Mouse (Mus musculus): ENCODE measurements at regions not wholly inside any gene's neighbourhood (a gene's known extent, or its start where the extent isn't known, plus 50 kb on each side); places are given as distances from the start of the nearest gene placed in this dataset.
A peak's percentile ranks its signal among the peaks of the same experiment; 100 is the strongest.

GRCm38 (mm10) chr19:16059026-16059425, 73.6 kb upstream of the Gnaq start:
- Histone ChIP-seq H3K4me3 (ENCODE audit: extremely low read depth, insufficient read depth, insufficient read length) (no peak overlapping the region), H3K27me3 (ENCODE audit: control insufficient read depth, insufficient read depth, low read length) (no peaks in the 10 kb centered on the region), H3K27ac (ENCODE audit: insufficient read depth, low read length) (no peak overlapping the region), H3K36me3 (ENCODE audit: control insufficient read depth, insufficient read depth, low read length) (no peaks in the 10 kb centered on the region), H3K4me1 (ENCODE audit: control insufficient read depth, insufficient read depth, insufficient read length) (no peaks in the 10 kb centered on the region)
- TF ChIP-seq CTCF (IDR thresholded peaks at IDR 0.05; ENCODE audit: extremely low read depth, insufficient read depth, insufficient read length, insufficient replicate concordance) (no peak), POLR2A (IDR thresholded peaks at IDR 0.05; ENCODE audit: low read depth, low read length) (no peak)
- WGBS, result 93% methylated on average over 4 of the region's 4 CpGs
- DNase-seq (ENCODE audit: low read depth in 1 of 2, low spot score in 2 of 2), result no peak

- no peak for DNase-seq (ENCODE audit: low read depth in 1 of 2, low spot score in 2 of 2)
- Histone ChIP-seq H3K4me1 (ENCODE audit: control insufficient read depth, insufficient read depth, insufficient read length) (no peaks in the 10 kb centered on the region), H3K27me3 (ENCODE audit: control insufficient read depth, insufficient read depth, low read length) (no peaks in the 10 kb centered on the region), H3K27ac (ENCODE audit: insufficient read depth, low read length) (no peak overlapping the region), H3K4me3 (ENCODE audit: extremely low read depth, insufficient read depth, insufficient read length) (peak overlapping the region; percentile 52), H3K36me3 (ENCODE audit: control insufficient read depth, insufficient read depth, low read length) (no peaks in the 10 kb centered on the region)
- 31% methylated on average over 18 of the region's 18 CpGs for WGBS
- no peak for TF ChIP-seq POLR2A (IDR thresholded peaks at IDR 0.05; ENCODE audit: low read depth, low read length)
- TF ChIP-seq CTCF (IDR thresholded peaks at IDR 0.05; ENCODE audit: extremely low read depth, insufficient read depth, insufficient read length, insufficient replicate concordance), result no peak
Measured at GRCm38 (mm10) chr19:16050220-16051055, 65.6 kb upstream of the Cep78 start.

- no peaks in the 10 kb centered on the region for H3K27me3 ChIP-seq (ENCODE audit: control insufficient read depth, insufficient read depth, low read length)
- no peaks in the 10 kb centered on the region for H3K36me3 ChIP-seq (ENCODE audit: control insufficient read depth, insufficient read depth, low read length)
- DNase-seq (ENCODE audit: low read depth in 1 of 2, low spot score in 2 of 2), result no peak
- WGBS, result 26% methylated on average over 3 of the region's 3 CpGs
- TF ChIP-seq CTCF (IDR thresholded peaks at IDR 0.05; ENCODE audit: extremely low read depth, insufficient read depth, insufficient read length, insufficient replicate concordance), result no peak
- no peak for TF ChIP-seq POLR2A (IDR thresholded peaks at IDR 0.05; ENCODE audit: low read depth, low read length)
- no peak overlapping the region for H3K27ac ChIP-seq (ENCODE audit: insufficient read depth, low read length)
- no peaks in the 10 kb centered on the region for H3K4me1 ChIP-seq (ENCODE audit: control insufficient read depth, insufficient read depth, insufficient read length)
- H3K4me3 ChIP-seq (ENCODE audit: extremely low read depth, insufficient read depth, insufficient read length), result peak overlapping the region; percentile 19; the same call in 1 of the 2 replicates
Measured at GRCm38 (mm10) chr19:16049646-16050045, 64.9 kb upstream of the Cep78 start.

- TF ChIP-seq POLR2A (IDR thresholded peaks at IDR 0.05; ENCODE audit: low read depth, low read length), result no peak
- 71% methylated on average over 7 of the region's 7 CpGs for WGBS
- Histone ChIP-seq H3K4me3 (ENCODE audit: extremely low read depth, insufficient read depth, insufficient read length) (no peak overlapping the region), H3K27ac (ENCODE audit: insufficient read depth, low read length) (no peak overlapping the region), H3K36me3 (ENCODE audit: control insufficient read depth, insufficient read depth, low read length) (no peaks in the 10 kb centered on the region), H3K27me3 (ENCODE audit: control insufficient read depth, insufficient read depth, low read length) (no peaks in the 10 kb centered on the region), H3K4me1 (ENCODE audit: control insufficient read depth, insufficient read depth, insufficient read length) (no peaks in the 10 kb centered on the region)
- no peak for DNase-seq (ENCODE audit: low read depth in 1 of 2, low spot score in 2 of 2)
Measured at GRCm38 (mm10) chr19:16046977-16047376, 62.2 kb upstream of the Cep78 start.

- H3K4me1 ChIP-seq (ENCODE audit: control insufficient read depth, insufficient read depth, insufficient read length), result no peaks in the 10 kb centered on the region
- no peaks in the 10 kb centered on the region for H3K36me3 ChIP-seq (ENCODE audit: control insufficient read depth, insufficient read depth, low read length)
- no peak for TF ChIP-seq CTCF (IDR thresholded peaks at IDR 0.05; ENCODE audit: extremely low read depth, insufficient read depth, insufficient read length, insufficient replicate concordance)
- TF ChIP-seq POLR2A (IDR thresholded peaks at IDR 0.05; ENCODE audit: low read depth, low read length), result no peak
- no peak overlapping the region for H3K4me3 ChIP-seq (ENCODE audit: extremely low read depth, insufficient read depth, insufficient read length)
- no peaks in the 10 kb centered on the region for H3K27me3 ChIP-seq (ENCODE audit: control insufficient read depth, insufficient read depth, low read length)
- no peak overlapping the region for H3K27ac ChIP-seq (ENCODE audit: insufficient read depth, low read length)
- DNase-seq (ENCODE audit: low read depth in 1 of 2, low spot score in 2 of 2), result no peak
- 87% methylated on average over 3 of the region's 3 CpGs for WGBS
Measured at GRCm38 (mm10) chr19:16045261-16045660, 60.5 kb upstream of the Cep78 start.

- H3K4me3 ChIP-seq (ENCODE audit: extremely low read depth, insufficient read depth, insufficient read length), result no peak overlapping the region
- WGBS, result 67% methylated on average over 5 of the region's 5 CpGs
- no peak for DNase-seq (ENCODE audit: low read depth in 1 of 2, low spot score in 2 of 2)
- no peak for TF ChIP-seq CTCF (IDR thresholded peaks at IDR 0.05; ENCODE audit: extremely low read depth, insufficient read depth, insufficient read length, insufficient replicate concordance)
- no peak for TF ChIP-seq POLR2A (IDR thresholded peaks at IDR 0.05; ENCODE audit: low read depth, low read length)
- no peaks in the 10 kb centered on the region for H3K36me3 ChIP-seq (ENCODE audit: control insufficient read depth, insufficient read depth, low read length)
- no peaks in the 10 kb centered on the region for H3K27me3 ChIP-seq (ENCODE audit: control insufficient read depth, insufficient read depth, low read length)
- no peaks in the 10 kb centered on the region for H3K4me1 ChIP-seq (ENCODE audit: control insufficient read depth, insufficient read depth, insufficient read length)
- no peak overlapping the region for H3K27ac ChIP-seq (ENCODE audit: insufficient read depth, low read length)
Measured at GRCm38 (mm10) chr19:16044169-16044568, 59.4 kb upstream of the Cep78 start.

- DNase-seq (ENCODE audit: low read depth in 1 of 2, low spot score in 2 of 2), result no peak
- WGBS, result 75% methylated on average over 7 of the region's 7 CpGs
- Histone ChIP-seq H3K27ac (ENCODE audit: insufficient read depth, low read length) (no peak overlapping the region), H3K4me3 (ENCODE audit: extremely low read depth, insufficient read depth, insufficient read length) (no peak overlapping the region), H3K36me3 (ENCODE audit: control insufficient read depth, insufficient read depth, low read length) (no peaks in the 10 kb centered on the region), H3K4me1 (ENCODE audit: control insufficient read depth, insufficient read depth, insufficient read length) (no peaks in the 10 kb centered on the region), H3K27me3 (ENCODE audit: control insufficient read depth, insufficient read depth, low read length) (no peaks in the 10 kb centered on the region)
- TF ChIP-seq POLR2A (IDR thresholded peaks at IDR 0.05; ENCODE audit: low read depth, low read length) (no peak), CTCF (IDR thresholded peaks at IDR 0.05; ENCODE audit: extremely low read depth, insufficient read depth, insufficient read length, insufficient replicate concordance) (no peak)
Measured at GRCm38 (mm10) chr19:16043007-16043406, 58.2 kb upstream of the Cep78 start.
